In the genomic region with DNA sequence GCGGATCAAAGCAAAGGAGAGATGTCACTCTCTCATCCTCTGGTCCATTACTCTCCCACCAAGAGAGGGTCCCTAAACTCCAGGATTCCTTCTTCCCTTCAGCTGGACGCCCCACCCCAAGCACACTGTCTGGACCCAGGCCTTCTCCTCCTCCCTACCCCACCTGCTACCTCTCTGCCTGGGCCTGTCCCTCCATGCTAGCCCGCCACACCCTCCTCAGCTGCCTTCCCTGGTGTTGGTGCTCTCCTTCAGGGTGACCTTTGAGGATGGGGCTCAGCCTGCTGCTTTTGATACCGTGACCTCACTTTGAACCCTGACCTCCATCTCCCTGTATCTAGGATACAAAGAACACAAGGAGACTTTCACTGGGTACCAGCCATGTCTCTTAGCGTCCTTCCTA, we compare ENCODE assay signal across 19 mouse cellular contexts. TPM values are rescaled to one million over a fixed set of nuclear protein-coding genes. Genes with fewer than 3 reads are reported as not detected.
DNase-seq lines count a peak whose midpoint lies in the region; ATAC-seq and TF ChIP-seq lines count a peak whose summit lies in the region.
"Had no signal": no experiment of that assay in that cellular context is flagged by ENCODE, and none has a peak within 500 bp of the region (broad histone marks: within the 10 kb centered on the region; RNA-seq: fewer than 3 reads in every experiment).

No protein-coding gene starts in this region.

- H3K4me2 ChIP-seq in kidney, embryonic 15.5 days: no peak overlapping the region
- no peak overlapping the region for H3K4me2 ChIP-seq in kidney, embryonic 14.5 days (replicated peaks; ENCODE audit: low read depth, low read length)
- H3K4me2 ChIP-seq in embryonic facial prominence, embryonic 14.5 days (ENCODE audit: low read depth, low read length): peak overlapping the region; percentile 95
- H3K4me2 ChIP-seq in stomach, embryonic 15.5 days: no peak overlapping the region; the same call in 1 of the 2 replicates
- H3K4me2 ChIP-seq: forebrain, embryonic 13.5 days; liver, embryonic 15.5 days; midbrain, embryonic 15.5 days had no signal

- H3K27ac ChIP-seq in kidney, embryonic 15.5 days: peak overlapping the region; percentile 99; the same call in 1 of the 2 replicates
- H3K27ac ChIP-seq in kidney, embryonic 14.5 days (ENCODE audit: low read depth, low read length): no peak overlapping the region
- peak overlapping the region; percentile 98; the same call in 1 of the 2 replicates for H3K27ac ChIP-seq in ES-E14 (ENCODE audit: insufficient read depth, low read depth, low read length, poor library complexity, severe bottlenecking)
- peak overlapping the region; percentile 99 for H3K27ac ChIP-seq in embryonic facial prominence, embryonic 14.5 days (replicated peaks; ENCODE audit: low read depth, low read length)
- H3K27ac ChIP-seq in stomach, embryonic 15.5 days: peak overlapping the region; percentile 100
- no peak overlapping the region for H3K27ac ChIP-seq in cerebellum, adult 2 months (ENCODE audit: insufficient read depth, low read length)
- H3K27ac ChIP-seq: forebrain, embryonic 13.5 days; liver, embryonic 15.5 days; midbrain, embryonic 15.5 days had no signal

- ATAC-seq in kidney, embryonic 15.5 days (replicated peaks; ENCODE audit: low FRiP score): no peak
- ATAC-seq in kidney, embryonic 14.5 days (ENCODE audit: low FRiP score, low TSS enrichment): no peak
- no peak for ATAC-seq in embryonic facial prominence, embryonic 14.5 days (ENCODE audit: low read depth)
- ATAC-seq in stomach, embryonic 15.5 days (ENCODE audit: insufficient read depth, low FRiP score, low read depth): no peak
- ATAC-seq: forebrain, embryonic 13.5 days; intestine, embryonic 16.5 days; midbrain, embryonic 15.5 days had no signal

- H3K27me3 ChIP-seq in kidney, embryonic 15.5 days: 0 out of 2 replicates have a peak, but pooled peaks cover 4% of the 10 kb centered on the region
- no peaks in the 10 kb centered on the region; the same call in 1 of the 2 replicates for H3K27me3 ChIP-seq in kidney, embryonic 14.5 days (ENCODE audit: control insufficient read depth, insufficient read depth, low read length)
- H3K27me3 ChIP-seq in embryonic facial prominence, embryonic 14.5 days (replicated peaks; ENCODE audit: control insufficient read depth, insufficient read depth, low read length): no peaks in the 10 kb centered on the region
- H3K27me3 ChIP-seq in stomach, embryonic 15.5 days (replicated peaks): no peaks in the 10 kb centered on the region
- no peaks in the 10 kb centered on the region for H3K27me3 ChIP-seq in cerebellum, adult 2 months (ENCODE audit: control insufficient read depth, insufficient read depth, low read length)

- H3K9me3 ChIP-seq in kidney, embryonic 15.5 days (replicated peaks): no peaks in the 10 kb centered on the region
- no peaks in the 10 kb centered on the region for H3K9me3 ChIP-seq in kidney, embryonic 14.5 days (ENCODE audit: control insufficient read depth, low read length)
- no peaks in the 10 kb centered on the region for H3K9me3 ChIP-seq in ES-E14 (ENCODE audit: control insufficient read depth, insufficient read depth, low read depth, low read length)
- no peaks in the 10 kb centered on the region for H3K9me3 ChIP-seq in embryonic facial prominence, embryonic 14.5 days (ENCODE audit: control insufficient read depth, low read length)
- H3K9me3 ChIP-seq in stomach, embryonic 15.5 days: no peaks in the 10 kb centered on the region
- H3K9me3 ChIP-seq: forebrain, embryonic 13.5 days; liver, embryonic 15.5 days; midbrain, embryonic 15.5 days had no signal

- in situ Hi-C loops in ES-E14 (cut with MboI; ENCODE audit: low sequenced_read_pairs in 2 of 2, unreplicated experiment in 2 of 2): no loop called here

- TF ChIP-seq CTCF in cerebellum, adult 2 months (IDR thresholded peaks at IDR 0.05; ENCODE audit: borderline replicate concordance, insufficient read depth, low read depth, low read length): no peak

- 74% methylated on average over 5 of the region's 5 CpGs for WGBS in kidney, embryonic 15.5 days
- 71% methylated on average over 5 of the region's 5 CpGs for WGBS in kidney, embryonic 14.5 days
- WGBS in embryonic facial prominence, embryonic 14.5 days: 46% methylated on average over 5 of the region's 5 CpGs
- WGBS in stomach, embryonic 15.5 days: 63% methylated on average over 5 of the region's 5 CpGs
- 63% methylated on average over 5 of the region's 5 CpGs for WGBS in cerebellum, adult 2 months

- peaks cover 53% of the 10 kb centered on the region for H3K4me1 ChIP-seq in kidney, embryonic 15.5 days
- peaks cover 29% of the 10 kb centered on the region for H3K4me1 ChIP-seq in kidney, embryonic 14.5 days (ENCODE audit: control insufficient read depth, insufficient read depth, low read length)
- peaks cover 9 to 41% of the 10 kb centered on the region in 2 experiments for H3K4me1 ChIP-seq in ES-E14 (ENCODE audit: control insufficient read depth in 2 of 2, insufficient read depth in 2 of 2, low read length in 2 of 2, poor library complexity in 1 of 2)
- H3K4me1 ChIP-seq in embryonic facial prominence, embryonic 14.5 days (ENCODE audit: control insufficient read depth, insufficient read depth, low read length): peaks cover 56% of the 10 kb centered on the region
- H3K4me1 ChIP-seq in stomach, embryonic 15.5 days: peaks cover 28% of the 10 kb centered on the region
- no peaks in the 10 kb centered on the region for H3K4me1 ChIP-seq in cerebellum, adult 2 months (ENCODE audit: control insufficient read depth, insufficient read depth, low read length)

- no peak for DNase-seq in ES-E14 (ENCODE audit: low read depth, low spot score)
- no peak for DNase-seq in embryonic facial prominence, embryonic 14.5 days (ENCODE audit: low spot score)
- DNase-seq in right cerebral cortex, postnatal 14 days: no peak
- DNase-seq in cerebellum, adult 2 months: no peak
- DNase-seq: cerebellum, postnatal 25 days; kidney, postnatal 10 days; layer of hippocampus, adult 9-11 months; right cerebral cortex, postnatal 4 days; thymus, postnatal 25 days had no signal

- H3K36me3 ChIP-seq in kidney, embryonic 15.5 days: peaks cover 6% of the 10 kb centered on the region; the same call in 1 of the 2 replicates
- H3K36me3 ChIP-seq in kidney, embryonic 14.5 days (ENCODE audit: control insufficient read depth, insufficient read depth, low read length): 0 out of 2 replicates have a peak, but pooled peaks cover 3% of the 10 kb centered on the region
- peaks cover 2% of the 10 kb centered on the region; the same call in 1 of the 2 replicates for H3K36me3 ChIP-seq in ES-E14 (ENCODE audit: control insufficient read depth, insufficient read depth, low read length, poor library complexity, severe bottlenecking)
- H3K36me3 ChIP-seq in embryonic facial prominence, embryonic 14.5 days (ENCODE audit: control insufficient read depth, insufficient read depth, low read length): peaks cover 41% of the 10 kb centered on the region
- H3K36me3 ChIP-seq in stomach, embryonic 15.5 days: no peaks in the 10 kb centered on the region
- H3K36me3 ChIP-seq: liver, embryonic 15.5 days; midbrain, embryonic 15.5 days had no signal

- no peak overlapping the region for H3K4me3 ChIP-seq in kidney, embryonic 15.5 days (replicated peaks)
- no peak overlapping the region for H3K4me3 ChIP-seq in kidney, embryonic 14.5 days (ENCODE audit: low read length)
- H3K4me3 ChIP-seq in ES-E14 (ENCODE audit: insufficient read depth in 1 of 2, low read depth in 1 of 2, low read length in 2 of 2, poor library complexity in 1 of 2, severe bottlenecking in 1 of 2): no peak overlapping the region; a peak in 1 of 4 replicates
- 0 out of 2 replicates have a peak overlapping the region, but pooled peaks have one; percentile 57 for H3K4me3 ChIP-seq in embryonic facial prominence, embryonic 14.5 days (ENCODE audit: low read depth, low read length)
- no peak overlapping the region for H3K4me3 ChIP-seq in stomach, embryonic 15.5 days (replicated peaks)
- H3K4me3 ChIP-seq in cerebellum, adult 2 months (replicated peaks; ENCODE audit: insufficient read depth, low read depth, low read length): no peak overlapping the region
- H3K4me3 ChIP-seq: forebrain, embryonic 13.5 days; liver, embryonic 15.5 days; midbrain, embryonic 15.5 days had no signal

- H3K9ac ChIP-seq in kidney, embryonic 15.5 days: 0 out of 2 replicates have a peak overlapping the region, but pooled peaks have one; percentile 40
- H3K9ac ChIP-seq in kidney, embryonic 14.5 days (ENCODE audit: low read depth, low read length): no peak overlapping the region
- H3K9ac ChIP-seq in ES-E14 (ENCODE audit: insufficient read depth, low read depth, low read length, poor library complexity, severe bottlenecking): peak overlapping the region; percentile 69; the same call in 1 of the 2 replicates
- H3K9ac ChIP-seq in embryonic facial prominence, embryonic 14.5 days (ENCODE audit: low read depth, low read length): no peak overlapping the region
- H3K9ac ChIP-seq in stomach, embryonic 15.5 days: no peak overlapping the region
- H3K9ac ChIP-seq: forebrain, embryonic 13.5 days; hindbrain, embryonic 14.5 days; liver, embryonic 15.5 days; midbrain, embryonic 15.5 days had no signal

- no peak for TF ChIP-seq POLR2A in cerebellum, adult 2 months (IDR thresholded peaks at IDR 0.05; ENCODE audit: borderline replicate concordance, insufficient read depth, low read length)

RNA-seq across cellular contexts. Expression of gene Rarg, which starts 6.8 kb away (rescaled TPM):
- polyA plus RNA-seq in kidney, embryonic 15.5 days (2015; fragmentation: Nextera tagmentation; extraction: Ambion mirVana): 27.9 and 30.3 TPM in 2 replicates
- 17.9 and 23.9 TPM in 2 replicates for polyA plus RNA-seq in kidney, embryonic 14.5 days (2014; fragmentation: Nextera tagmentation; extraction: Ambion mirVana)
- 101 and 115 TPM in 2 replicates for total RNA-seq in ES-E14 (2012; rRNA removed)
- 73.8 and 75.3 TPM in 2 replicates for polyA plus RNA-seq in embryonic facial prominence, embryonic 14.5 days (2014; fragmentation: Nextera tagmentation; extraction: Ambion mirVana)
- polyA plus RNA-seq in stomach, embryonic 15.5 days (2015; fragmentation: Nextera tagmentation; extraction: Ambion mirVana): 29.8 and 33.8 TPM in 2 replicates
- polyA plus RNA-seq in cerebellum, adult 2 months (2012; rRNA removed): 12.8 and 12.9 TPM in 2 replicates

RNA-seq across cellular contexts. Expression of gene Itgb7, which starts 18.8 kb away (rescaled TPM):
- 1.4 TPM in 2 replicates for polyA plus RNA-seq in kidney, embryonic 15.5 days (2015; fragmentation: Nextera tagmentation; extraction: Ambion mirVana)
- 1.1 and 1.7 TPM in 2 replicates for polyA plus RNA-seq in kidney, embryonic 14.5 days (2014; fragmentation: Nextera tagmentation; extraction: Ambion mirVana)
- 34.0 and 93.0 TPM in 2 replicates for total RNA-seq in ES-E14 (2012; rRNA removed)
- 2.1 and 4.1 TPM in 2 replicates for polyA plus RNA-seq in embryonic facial prominence, embryonic 14.5 days (2014; fragmentation: Nextera tagmentation; extraction: Ambion mirVana)
- polyA plus RNA-seq in stomach, embryonic 15.5 days (2015; fragmentation: Nextera tagmentation; extraction: Ambion mirVana): 9.6 and 12.7 TPM in 2 replicates
- polyA plus RNA-seq in cerebellum, adult 2 months (2012; rRNA removed): 5.2 and 8.4 TPM in 2 replicates

RNA-seq across cellular contexts. Expression of gene Gm9918, which starts 19.8 kb away (rescaled TPM):
- polyA plus RNA-seq in kidney, embryonic 15.5 days (2015; fragmentation: Nextera tagmentation; extraction: Ambion mirVana): 0.44 and 0.55 TPM in 2 replicates
- polyA plus RNA-seq in kidney, embryonic 14.5 days (2014; fragmentation: Nextera tagmentation; extraction: Ambion mirVana): 0.37 and 0.84 TPM in 2 replicates
- 0.45 and 1.0 TPM in 2 replicates for total RNA-seq in ES-E14 (2012; rRNA removed)
- polyA plus RNA-seq in embryonic facial prominence, embryonic 14.5 days (2014; fragmentation: Nextera tagmentation; extraction: Ambion mirVana): 0.71 and 1.1 TPM in 2 replicates
- polyA plus RNA-seq in stomach, embryonic 15.5 days (2015; fragmentation: Nextera tagmentation; extraction: Ambion mirVana): 0.27 and 0.30 TPM in 2 replicates
- 0.13 and 0.15 TPM in 2 replicates for polyA plus RNA-seq in cerebellum, adult 2 months (2012; rRNA removed)
- total RNA-seq: gastrocnemius, postnatal 4 days; left cerebral cortex, postnatal 14 days had no signal
- polyA plus RNA-seq: hindbrain, embryonic 14.5 days; liver, embryonic 15.5 days had no signal

RNA-seq across cellular contexts. Expression of gene Mfsd5, which starts 28.7 kb away (rescaled TPM):
- 68.6 and 69.8 TPM in 2 replicates for polyA plus RNA-seq in kidney, embryonic 15.5 days (2015; fragmentation: Nextera tagmentation; extraction: Ambion mirVana)
- polyA plus RNA-seq in kidney, embryonic 14.5 days (2014; fragmentation: Nextera tagmentation; extraction: Ambion mirVana): 53.7 and 65.3 TPM in 2 replicates
- 89.9 and 95.7 TPM in 2 replicates for total RNA-seq in ES-E14 (2012; rRNA removed)
- polyA plus RNA-seq in embryonic facial prominence, embryonic 14.5 days (2014; fragmentation: Nextera tagmentation; extraction: Ambion mirVana): 64.6 and 67.2 TPM in 2 replicates
- 66.3 and 66.4 TPM in 2 replicates for polyA plus RNA-seq in stomach, embryonic 15.5 days (2015; fragmentation: Nextera tagmentation; extraction: Ambion mirVana)
- 60.9 and 62.3 TPM in 2 replicates for polyA plus RNA-seq in cerebellum, adult 2 months (2012; rRNA removed)

RNA-seq across cellular contexts. Expression of gene Espl1, which starts 45.5 kb away (rescaled TPM):
- 23.5 and 31.0 TPM in 2 replicates for polyA plus RNA-seq in kidney, embryonic 15.5 days (2015; fragmentation: Nextera tagmentation; extraction: Ambion mirVana)
- polyA plus RNA-seq in kidney, embryonic 14.5 days (2014; fragmentation: Nextera tagmentation; extraction: Ambion mirVana): 33.6 and 35.2 TPM in 2 replicates
- total RNA-seq in ES-E14 (2012; rRNA removed): 84.1 TPM in 2 replicates
- 22.4 and 24.0 TPM in 2 replicates for polyA plus RNA-seq in embryonic facial prominence, embryonic 14.5 days (2014; fragmentation: Nextera tagmentation; extraction: Ambion mirVana)
- polyA plus RNA-seq in stomach, embryonic 15.5 days (2015; fragmentation: Nextera tagmentation; extraction: Ambion mirVana): 22.9 and 23.9 TPM in 2 replicates
- polyA plus RNA-seq in cerebellum, adult 2 months (2012; rRNA removed): 0.62 and 0.86 TPM in 2 replicates

Comparison
In these comparisons a context has a peak if more than half of its experiments do, and no peak if none do; other contexts are left out.
1. H3K27ac ChIP-seq: peak in kidney, embryonic 15.5 days (single experiment), ES-E14 (single experiment), embryonic facial prominence, embryonic 14.5 days (single experiment) and stomach, embryonic 15.5 days (single experiment); none in kidney, embryonic 14.5 days (single experiment) and cerebellum, adult 2 months (single experiment).
2. H3K9ac ChIP-seq: peak in kidney, embryonic 15.5 days (single experiment) and ES-E14 (single experiment); none in kidney, embryonic 14.5 days (single experiment), embryonic facial prominence, embryonic 14.5 days (single experiment) and stomach, embryonic 15.5 days (single experiment).